Mouse (Mus musculus) heart, embryonic 12.5 days (tissue): ENCODE measurements at regions not wholly inside any gene's neighbourhood (a gene's known extent, or its start where the extent isn't known, plus 50 kb on each side); places are given as distances from the start of the nearest gene placed in this dataset.

Experiments used
- ATAC-seq: fragments of 200-750 bp; cut with Nextera tagmentation; 2 replicates; pipeline ENCODE4 v1.8.0; 2017; ENCODE audit warnings: moderate TSS enrichment, moderate library complexity; ENCODE audit not compliant: insufficient number of reproducible peaks, low FRiP score
- H3K27ac ChIP-seq: fragments of 300-500 bp; sonication (generic); 2 replicates; pipeline ENCODE4 v1.5.1; 2016; ENCODE audit warnings: mild to moderate bottlenecking, moderate library complexity; ENCODE audit not compliant: poor library complexity, severe bottlenecking
- H3K27me3 ChIP-seq: fragments of 300-500 bp; sonication (generic); replicated peaks from 2 replicates; pipeline ENCODE4 v1.6.1; 2016; ENCODE audit warnings: mild to moderate bottlenecking, moderate library complexity
- H3K36me3 ChIP-seq: fragments of 300-500 bp; sonication (generic); 2 replicates; pipeline ENCODE4 v1.6.1; 2016; ENCODE audit warnings: mild to moderate bottlenecking, moderate library complexity
- H3K4me1 ChIP-seq: fragments of 300-500 bp; sonication (generic); replicated peaks from 2 replicates; pipeline ENCODE4 v1.6.1; 2016; ENCODE audit warnings: mild to moderate bottlenecking
- H3K4me2 ChIP-seq: fragments of 300-500 bp; sonication (generic); 2 replicates; pipeline ENCODE4 v1.6.1; 2016; ENCODE audit warnings: mild to moderate bottlenecking, moderate library complexity
- H3K4me3 ChIP-seq: fragments of 300-500 bp; sonication (generic); 2 replicates; pipeline ENCODE4 v1.5.1; 2016; ENCODE audit warnings: mild to moderate bottlenecking
- H3K9ac ChIP-seq: fragments of 300-500 bp; sonication (generic); 2 replicates; pipeline ENCODE4 v1.6.1; 2016; ENCODE audit warnings: mild to moderate bottlenecking, moderate library complexity
- H3K9me3 ChIP-seq: fragments of 300-500 bp; sonication (generic); replicated peaks from 2 replicates; pipeline ENCODE4 v1.6.1; 2016; ENCODE audit warnings: mild to moderate bottlenecking, moderate library complexity
- WGBS: fragments of 180-500 bp; shearing (Covaris S2); methylation state at CpG from one replicate; pipeline ENCODE4 v1.1.7; 2016; 5-methylcytosine and 5-hydroxymethylcytosine counted together

- H3K4me3 ChIP-seq = no peak overlapping the region
- H3K9me3 ChIP-seq = no peaks in the 10 kb centered on the region
- H3K27me3 ChIP-seq = no peaks in the 10 kb centered on the region
- H3K4me2 ChIP-seq = no peak overlapping the region
- no peak for ATAC-seq
- H3K4me1 ChIP-seq = peaks cover 16% of the 10 kb centered on the region; the same call in 1 of the 2 replicates
- H3K27ac ChIP-seq = no peak overlapping the region
- WGBS = 49% methylated on average over 5 of the region's 5 CpGs
- no peaks in the 10 kb centered on the region for H3K36me3 ChIP-seq
- no peak overlapping the region for H3K9ac ChIP-seq
These were observed 415.2 kb downstream of the Cmpk2 start for GRCm38 (mm10) chr12:26884156-26884555.

- H3K27ac ChIP-seq = no peak overlapping the region
- no peak overlapping the region for H3K4me2 ChIP-seq
- WGBS = 54% methylated on average over 2 of the region's 2 CpGs
- 0 out of 2 replicates have a peak, but pooled peaks cover 8% of the 10 kb centered on the region for H3K4me1 ChIP-seq
- no peaks in the 10 kb centered on the region for H3K36me3 ChIP-seq
- H3K9ac ChIP-seq = no peak overlapping the region
- no peaks in the 10 kb centered on the region for H3K9me3 ChIP-seq
- ATAC-seq = no peak
- H3K4me3 ChIP-seq = no peak overlapping the region
- H3K27me3 ChIP-seq = no peaks in the 10 kb centered on the region
These were observed 408.7 kb downstream of the Cmpk2 start for GRCm38 (mm10) chr12:26877691-26878121.

GRCm38 (mm10) chr12:26877284-26877683 is 408.3 kb downstream of the Cmpk2 start:
- no peak for ATAC-seq
- H3K27me3 ChIP-seq = no peaks in the 10 kb centered on the region
- H3K4me3 ChIP-seq = no peak overlapping the region
- H3K9me3 ChIP-seq = no peaks in the 10 kb centered on the region
- H3K4me2 ChIP-seq = no peak overlapping the region
- WGBS = 78% methylated on average over 3 of the region's 3 CpGs
- H3K36me3 ChIP-seq = no peaks in the 10 kb centered on the region
- H3K9ac ChIP-seq = no peak overlapping the region
- H3K27ac ChIP-seq = no peak overlapping the region
- H3K4me1 ChIP-seq = 0 out of 2 replicates have a peak, but pooled peaks cover 4% of the 10 kb centered on the region

GRCm38 (mm10) chr12:26872466-26872865 is 403.5 kb downstream of the Cmpk2 start:
- H3K27ac ChIP-seq = no peak overlapping the region
- no peak overlapping the region for H3K4me2 ChIP-seq
- 46% methylated on average over 3 of the region's 3 CpGs for WGBS
- no peak for ATAC-seq
- no peaks in the 10 kb centered on the region for H3K4me1 ChIP-seq
- no peak overlapping the region for H3K4me3 ChIP-seq
- H3K9ac ChIP-seq = no peak overlapping the region
- H3K27me3 ChIP-seq = no peaks in the 10 kb centered on the region
- H3K36me3 ChIP-seq = no peaks in the 10 kb centered on the region
- H3K9me3 ChIP-seq = no peaks in the 10 kb centered on the region

GRCm38 (mm10) chr12:26867731-26868130 is 398.7 kb downstream of the Cmpk2 start:
- Histone ChIP-seq H3K4me1 (no peaks in the 10 kb centered on the region), H3K4me3 (no peak overlapping the region), H3K9ac (no peak overlapping the region), H3K27ac (no peak overlapping the region), H3K9me3 (no peaks in the 10 kb centered on the region), H3K27me3 (no peaks in the 10 kb centered on the region), H3K36me3 (no peaks in the 10 kb centered on the region), H3K4me2 (no peak overlapping the region)
- ATAC-seq = no peak
- 76% methylated on average over 6 of the region's 6 CpGs for WGBS

GRCm38 (mm10) chr12:26855091-26855516 is 386.1 kb downstream of the Cmpk2 start:
- Histone ChIP-seq H3K4me2 (no peak overlapping the region), H3K27me3 (no peaks in the 10 kb centered on the region), H3K4me3 (no peak overlapping the region), H3K27ac (no peak overlapping the region), H3K36me3 (no peaks in the 10 kb centered on the region), H3K4me1 (no peaks in the 10 kb centered on the region), H3K9me3 (peaks cover 4% of the 10 kb centered on the region; the same call in 1 of the 2 replicates), H3K9ac (no peak overlapping the region)
- ATAC-seq = peak; percentile 11; the same call in 1 of the 2 replicates
- 53% methylated on average over 1 of the region's 1 CpGs for WGBS

- Histone ChIP-seq H3K27ac (no peak overlapping the region), H3K27me3 (no peaks in the 10 kb centered on the region), H3K9ac (no peak overlapping the region), H3K9me3 (no peaks in the 10 kb centered on the region), H3K4me2 (no peak overlapping the region), H3K4me3 (no peak overlapping the region), H3K4me1 (peaks cover 4% of the 10 kb centered on the region), H3K36me3 (no peaks in the 10 kb centered on the region)
- ATAC-seq = no peak
- 83% methylated on average over 12 of the region's 12 CpGs for WGBS
These were observed 375.9 kb downstream of the Cmpk2 start for GRCm38 (mm10) chr12:26844917-26845316.

- ATAC-seq = no peak
- no peaks in the 10 kb centered on the region for H3K36me3 ChIP-seq
- H3K4me3 ChIP-seq = no peak overlapping the region
- no peaks in the 10 kb centered on the region for H3K27me3 ChIP-seq
- whole genome bisulfite sequencing = 18% methylated on average over 5 of the region's 5 CpGs
- no peaks in the 10 kb centered on the region for H3K9me3 ChIP-seq
- H3K4me1 ChIP-seq = peaks cover 4% of the 10 kb centered on the region
- peak overlapping the region; percentile 18 for H3K4me2 ChIP-seq
- peak overlapping the region; percentile 60; the same call in 1 of the 2 replicates for H3K27ac ChIP-seq
- H3K9ac ChIP-seq = no peak overlapping the region
These were observed 373.7 kb downstream of the Cmpk2 start for GRCm38 (mm10) chr12:26842696-26843095.

- no peak overlapping the region for H3K9ac ChIP-seq
- no peak overlapping the region for H3K4me3 ChIP-seq
- H3K36me3 ChIP-seq = no peaks in the 10 kb centered on the region
- H3K4me2 ChIP-seq = no peak overlapping the region
- H3K27ac ChIP-seq = no peak overlapping the region
- WGBS = 76% methylated on average over 3 of the region's 3 CpGs
- no peaks in the 10 kb centered on the region for H3K4me1 ChIP-seq
- no peaks in the 10 kb centered on the region for H3K27me3 ChIP-seq
- no peak for ATAC-seq
- no peaks in the 10 kb centered on the region for H3K9me3 ChIP-seq
These were observed 352.4 kb downstream of the Cmpk2 start for GRCm38 (mm10) chr12:26821257-26821968.

GRCm38 (mm10) chr12:26817866-26818265 is 348.9 kb downstream of the Cmpk2 start:
- 77% methylated on average over 3 of the region's 3 CpGs for WGBS

GRCm38 (mm10) chr12:26815771-26816170 is 346.8 kb downstream of the Cmpk2 start:
- Histone ChIP-seq H3K27me3 (no peaks in the 10 kb centered on the region), H3K4me1 (no peaks in the 10 kb centered on the region), H3K9me3 (no peaks in the 10 kb centered on the region), H3K27ac (no peak overlapping the region), H3K4me3 (no peak overlapping the region), H3K4me2 (no peak overlapping the region), H3K36me3 (no peaks in the 10 kb centered on the region), H3K9ac (no peak overlapping the region)
- ATAC-seq = no peak
- 83% methylated on average over 8 of the region's 8 CpGs for whole genome bisulfite sequencing

More at GRCm38 (mm10) chr12:26817866-26818265, 348.9 kb downstream of the Cmpk2 start:
- Histone ChIP-seq H3K9ac (no peak overlapping the region), H3K4me2 (no peak overlapping the region), H3K27me3 (no peaks in the 10 kb centered on the region), H3K27ac (no peak overlapping the region), H3K4me1 (no peaks in the 10 kb centered on the region), H3K36me3 (no peaks in the 10 kb centered on the region), H3K4me3 (no peak overlapping the region), H3K9me3 (no peaks in the 10 kb centered on the region)
- ATAC-seq = no peak
